Mouse (Mus musculus) embryonic facial prominence, embryonic 12.5 days (tissue): Measurements from ENCODE around the gene Selenof. TPM values are rescaled to one million over a fixed set of nuclear protein-coding genes. Genes with fewer than 3 reads are reported as not detected.

Experiments
- ATAC-seq: fragments of 200-750 bp; cut with Nextera tagmentation; 2 replicates; pipeline ENCODE4 v1.8.0; 2017; ENCODE audit not compliant: insufficient number of reproducible peaks, insufficient read depth, low FRiP score, low TSS enrichment
- H3K27ac ChIP-seq: fragments of 300-500 bp; sonication (generic); 2 replicates; pipeline ENCODE4 v1.5.1; 2016; ENCODE audit warnings: mild to moderate bottlenecking
- H3K27me3 ChIP-seq: fragments of 300-500 bp; sonication (generic); 2 replicates; pipeline ENCODE4 v1.6.1; 2016; ENCODE audit warnings: mild to moderate bottlenecking, moderate library complexity
- H3K36me3 ChIP-seq: fragments of 300-500 bp; sonication (generic); 2 replicates; pipeline ENCODE4 v1.6.1; 2016; ENCODE audit warnings: mild to moderate bottlenecking
- H3K4me1 ChIP-seq: fragments of 300-500 bp; sonication (generic); 2 replicates; pipeline ENCODE4 v1.6.1; 2016
- H3K4me2 ChIP-seq: fragments of 300-500 bp; sonication (generic); replicated peaks from 2 replicates; pipeline ENCODE4 v1.6.1; 2016; ENCODE audit warnings: mild to moderate bottlenecking, moderate library complexity
- H3K4me3 ChIP-seq: fragments of 300-500 bp; sonication (generic); 2 replicates; pipeline ENCODE4 v1.5.1; 2016; ENCODE audit warnings: mild to moderate bottlenecking
- H3K9ac ChIP-seq: fragments of 300-500 bp; sonication (generic); 2 replicates; pipeline ENCODE4 v1.6.1; 2016; ENCODE audit warnings: mild to moderate bottlenecking, moderate library complexity
- H3K9me3 ChIP-seq: fragments of 300-500 bp; sonication (generic); 2 replicates; pipeline ENCODE4 v1.6.1; 2016; ENCODE audit warnings: mild to moderate bottlenecking, moderate library complexity
- whole genome bisulfite sequencing: fragments of 180-500 bp; shearing (Covaris S2); methylation state at CpG from one replicate; pipeline ENCODE4 v1.1.7; 2016; 5-methylcytosine and 5-hydroxymethylcytosine counted together
- polyA plus RNA-seq: library from polyadenylated mRNA; unstranded; fragments of >200 nt; fragmentation: Nextera tagmentation; extraction: Ambion mirVana; gene quantifications from 2 replicates; pipeline ENCODE4 v1.2.1, GENCODE M21; 2016

The Selenof gene
- 508 and 511 TPM in 2 replicates for polyA plus RNA-seq

DNA sequence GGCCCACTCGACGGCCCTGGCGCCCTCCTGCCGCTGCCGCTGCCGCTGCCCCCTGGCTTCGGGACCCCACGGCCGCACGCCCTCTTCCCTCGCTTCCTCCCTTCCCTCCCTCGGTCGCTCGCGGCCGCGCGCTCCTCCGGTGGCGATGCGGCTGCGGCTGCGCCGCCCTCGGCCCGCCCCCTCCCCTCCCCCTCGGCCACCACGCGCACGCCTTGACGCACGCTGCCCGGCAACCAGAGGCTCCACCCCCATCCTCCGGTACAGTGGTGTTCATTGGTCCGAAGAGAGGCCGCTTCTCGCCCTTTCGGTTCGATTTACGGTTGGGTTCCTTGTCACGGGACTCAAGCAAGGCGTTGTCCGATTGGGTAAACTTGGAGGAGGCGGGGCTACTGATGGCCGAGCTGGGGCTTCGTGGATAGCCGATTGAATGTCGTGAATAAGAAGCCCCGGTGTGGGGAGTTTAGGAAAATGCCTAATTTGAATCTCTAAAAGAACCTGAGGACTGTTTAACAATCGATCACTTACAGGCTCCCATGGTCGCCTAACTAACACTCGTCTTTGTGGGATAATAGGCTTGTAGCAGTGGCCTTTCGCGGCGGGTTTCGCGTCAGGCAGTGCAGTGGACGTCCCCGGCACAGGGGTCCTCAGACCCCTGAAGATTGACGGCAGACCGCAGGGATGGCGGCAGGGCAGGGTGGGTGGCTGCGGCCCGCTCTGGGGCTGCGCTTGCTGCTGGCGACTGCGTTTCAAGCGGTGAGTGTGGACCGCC lies at the start of gene Selenof, which contains the start of gene Hs2st1:
Gene Selenof, plus strand, starts transcription at position 258 of the 769 bp plus-strand sequence.
Gene Hs2st1, minus strand, starts transcription at position 135 of the 769 bp plus-strand sequence.
- Histone ChIP-seq H3K9me3 (no peaks in the 10 kb centered on the region), H3K4me3 (peak within 1 kb of the TSS; percentile 82), H3K36me3 (0 out of 2 replicates have a peak, but pooled peaks cover 10% of the 10 kb centered on the region), H3K4me2 (peak within 1 kb of the TSS; percentile 89), H3K9ac (peak within 1 kb of the TSS; percentile 86), H3K27me3 (no peaks in the 10 kb centered on the region), H3K27ac (peak within 1 kb of the TSS; percentile 92), H3K4me1 (peaks cover 16% of the 10 kb centered on the region)
- WGBS, result under 1% methylated on average over 57 of the region's 69 CpGs
- peak; percentile 99 for ATAC-seq

- Histone ChIP-seq H3K4me2 (no peak overlapping the region), H3K4me3 (no peak overlapping the region), H3K4me1 (peaks cover 26% of the 10 kb centered on the region), H3K27me3 (no peaks in the 10 kb centered on the region), H3K27ac (no peak overlapping the region), H3K9ac (no peak overlapping the region), H3K9me3 (no peaks in the 10 kb centered on the region), H3K36me3 (no peaks in the 10 kb centered on the region)
- no peak for ATAC-seq
- WGBS, result 81% methylated on average over 7 of the region's 7 CpGs
These were observed 42.2 kb upstream of the Selenof start for GRCm38 (mm10) chr3:144527918-144528317.

DNA sequence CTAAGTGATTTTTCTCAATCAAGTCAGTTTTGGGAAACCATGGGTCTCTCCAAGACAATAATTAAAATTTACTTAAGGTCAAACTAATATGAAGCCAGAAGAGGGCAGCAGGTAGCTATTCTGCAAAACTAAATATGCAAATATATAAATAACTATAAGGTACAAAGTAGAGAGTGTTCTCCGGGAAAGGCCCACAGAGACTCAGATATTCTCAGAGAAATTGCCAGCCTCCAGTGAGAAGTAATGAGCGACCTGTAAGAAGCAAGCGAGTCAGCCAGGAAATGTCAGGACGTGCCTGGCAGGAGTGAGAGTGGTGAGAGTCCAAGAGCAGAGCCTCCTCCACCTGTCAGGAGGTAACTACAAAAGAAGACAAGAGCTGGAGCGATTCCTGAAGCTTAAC lies 39.1 kb upstream of the Selenof start:
- no peaks in the 10 kb centered on the region for H3K9me3 ChIP-seq
- no peak for ATAC-seq
- WGBS, result 55% methylated on average over 5 of the region's 5 CpGs
- H3K27ac ChIP-seq, result no peak overlapping the region
- H3K4me1 ChIP-seq, result peaks cover 37% of the 10 kb centered on the region
- H3K36me3 ChIP-seq, result no peaks in the 10 kb centered on the region
- no peak overlapping the region for H3K4me2 ChIP-seq
- H3K4me3 ChIP-seq, result no peak overlapping the region
- no peaks in the 10 kb centered on the region for H3K27me3 ChIP-seq
- H3K9ac ChIP-seq, result no peak overlapping the region

GRCm38 (mm10) chr3:144535056-144535455 lies 35.0 kb upstream of the Selenof start:
- no peak overlapping the region for H3K9ac ChIP-seq
- no peaks in the 10 kb centered on the region for H3K27me3 ChIP-seq
- H3K4me2 ChIP-seq, result no peak overlapping the region
- no peaks in the 10 kb centered on the region for H3K9me3 ChIP-seq
- H3K4me1 ChIP-seq, result peaks cover 39% of the 10 kb centered on the region
- no peak for ATAC-seq
- H3K36me3 ChIP-seq, result no peaks in the 10 kb centered on the region
- H3K27ac ChIP-seq, result no peak overlapping the region
- 94% methylated on average over 4 of the region's 4 CpGs for WGBS
- H3K4me3 ChIP-seq, result no peak overlapping the region

GRCm38 (mm10) chr3:144537078-144537855 lies 32.8 kb upstream of the Selenof start:
- Histone ChIP-seq H3K9me3 (no peaks in the 10 kb centered on the region), H3K4me2 (no peak overlapping the region), H3K9ac (no peak overlapping the region), H3K27ac (no peak overlapping the region), H3K36me3 (no peaks in the 10 kb centered on the region), H3K27me3 (no peaks in the 10 kb centered on the region), H3K4me3 (no peak overlapping the region), H3K4me1 (peaks cover 38% of the 10 kb centered on the region)
- no peak for ATAC-seq
- 82% methylated on average over 7 of the region's 7 CpGs for WGBS

DNA sequence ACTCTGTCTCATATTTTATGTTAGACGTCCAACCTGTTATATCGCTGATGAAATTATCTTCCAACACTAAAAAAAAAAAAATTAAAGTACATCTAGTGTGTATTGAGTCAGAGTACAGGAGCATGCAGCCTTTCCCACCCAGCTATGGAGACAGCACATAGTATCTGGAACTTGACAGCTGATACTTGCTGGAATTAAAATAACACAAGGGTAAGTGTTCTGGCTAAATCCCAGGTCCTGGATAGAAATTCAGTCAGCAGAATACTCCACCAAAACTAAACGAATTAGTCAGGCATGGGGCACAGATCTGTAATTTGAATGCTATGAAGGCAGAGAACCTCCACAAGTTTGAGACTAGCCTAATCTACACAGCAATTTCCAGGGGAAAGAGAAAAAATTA lies 31.1 kb upstream of the Selenof start:
- Histone ChIP-seq H3K4me1 (peaks cover 30% of the 10 kb centered on the region), H3K4me3 (no peak overlapping the region), H3K4me2 (no peak overlapping the region), H3K9ac (no peak overlapping the region), H3K36me3 (no peaks in the 10 kb centered on the region), H3K9me3 (no peaks in the 10 kb centered on the region), H3K27ac (no peak overlapping the region), H3K27me3 (no peaks in the 10 kb centered on the region)
- 74% methylated on average over 3 of the region's 3 CpGs for WGBS
- no peak for ATAC-seq

DNA sequence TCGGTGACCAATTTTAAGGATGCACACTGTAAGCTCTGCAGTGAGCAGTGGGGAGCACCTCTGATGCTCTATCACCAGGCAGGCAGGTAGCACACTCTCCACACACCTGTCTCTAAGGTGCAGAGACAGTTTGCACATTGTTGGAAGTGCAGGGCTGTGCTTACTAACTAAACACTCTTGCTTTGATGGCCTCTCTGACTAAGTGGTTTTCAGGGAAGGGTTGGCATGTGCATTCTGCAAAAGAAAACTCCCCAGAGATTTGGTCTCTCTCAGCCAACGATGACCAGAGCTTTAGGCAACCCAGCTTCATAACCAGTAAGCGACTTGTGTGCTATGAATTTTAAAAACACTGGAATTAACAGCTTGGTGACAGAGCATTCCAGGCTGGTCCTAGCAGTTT lies 29.3 kb upstream of the Selenof start:
- H3K27ac ChIP-seq, result no peak overlapping the region
- H3K4me1 ChIP-seq, result peaks cover 34% of the 10 kb centered on the region
- no peaks in the 10 kb centered on the region for H3K36me3 ChIP-seq
- H3K9ac ChIP-seq, result no peak overlapping the region
- no peaks in the 10 kb centered on the region for H3K27me3 ChIP-seq
- H3K4me3 ChIP-seq, result no peak overlapping the region
- H3K9me3 ChIP-seq, result no peaks in the 10 kb centered on the region
- WGBS, result 68% methylated on average over 3 of the region's 3 CpGs
- H3K4me2 ChIP-seq, result no peak overlapping the region
- no peak for ATAC-seq

DNA sequence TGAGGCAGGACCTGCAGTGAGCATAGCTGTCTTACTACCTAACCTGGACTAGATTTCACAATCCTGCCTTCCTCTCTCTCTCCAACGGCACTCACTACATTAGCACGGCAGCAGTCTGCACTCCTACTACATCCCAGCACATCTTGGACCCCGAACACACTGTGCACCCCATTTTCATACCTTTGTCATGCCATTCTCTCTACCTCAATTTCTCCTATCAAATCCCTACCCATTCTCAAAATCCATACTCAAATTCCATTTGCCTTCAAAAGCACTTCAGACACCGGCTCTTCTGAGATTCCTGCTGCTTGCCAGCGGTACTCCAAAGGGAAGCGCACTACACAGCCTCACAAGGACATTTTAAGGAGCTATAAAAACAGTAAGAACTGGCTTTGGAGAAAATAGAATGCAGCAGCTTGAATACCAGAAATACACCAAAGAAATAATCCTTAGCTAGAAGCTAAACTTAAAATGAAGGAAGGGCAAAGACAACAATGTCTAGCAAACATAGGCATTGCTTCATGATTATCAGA lies 28.1 kb upstream of the Selenof start:
- H3K4me1 ChIP-seq, result peaks cover 41% of the 10 kb centered on the region
- H3K4me2 ChIP-seq, result no peak overlapping the region
- WGBS, result 80% methylated on average over 6 of the region's 6 CpGs
- H3K27me3 ChIP-seq, result no peaks in the 10 kb centered on the region
- H3K9ac ChIP-seq, result no peak overlapping the region
- no peak overlapping the region for H3K27ac ChIP-seq
- H3K9me3 ChIP-seq, result no peaks in the 10 kb centered on the region
- H3K4me3 ChIP-seq, result no peak overlapping the region
- H3K36me3 ChIP-seq, result no peaks in the 10 kb centered on the region
- no peak for ATAC-seq

DNA sequence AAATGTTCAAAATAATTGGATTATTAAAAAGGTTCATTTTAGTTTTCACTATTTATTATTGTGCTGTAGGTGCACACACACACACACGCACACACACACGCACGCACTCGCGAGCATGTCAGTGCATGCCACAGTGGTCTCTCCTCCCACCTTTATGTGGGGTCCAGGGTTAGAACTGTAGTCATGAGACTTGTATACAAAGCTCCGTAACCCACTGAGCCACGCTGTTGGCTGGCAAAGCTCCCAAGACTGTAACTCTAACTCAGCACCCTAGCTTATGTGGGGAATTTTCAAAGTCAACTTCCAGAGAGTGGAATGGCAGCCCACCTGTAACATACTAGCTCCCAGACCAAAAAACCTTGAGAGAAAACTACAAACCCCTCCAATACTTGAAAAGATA lies 25.0 kb upstream of the Selenof start:
- no peak overlapping the region for H3K9ac ChIP-seq
- H3K27ac ChIP-seq, result no peak overlapping the region
- H3K4me2 ChIP-seq, result no peak overlapping the region
- H3K4me1 ChIP-seq, result peaks cover 30% of the 10 kb centered on the region
- ATAC-seq, result no peak
- H3K4me3 ChIP-seq, result no peak overlapping the region
- 87% methylated on average over 7 of the region's 7 CpGs for WGBS
- H3K9me3 ChIP-seq, result no peaks in the 10 kb centered on the region
- H3K27me3 ChIP-seq, result no peaks in the 10 kb centered on the region
- H3K36me3 ChIP-seq, result no peaks in the 10 kb centered on the region

DNA sequence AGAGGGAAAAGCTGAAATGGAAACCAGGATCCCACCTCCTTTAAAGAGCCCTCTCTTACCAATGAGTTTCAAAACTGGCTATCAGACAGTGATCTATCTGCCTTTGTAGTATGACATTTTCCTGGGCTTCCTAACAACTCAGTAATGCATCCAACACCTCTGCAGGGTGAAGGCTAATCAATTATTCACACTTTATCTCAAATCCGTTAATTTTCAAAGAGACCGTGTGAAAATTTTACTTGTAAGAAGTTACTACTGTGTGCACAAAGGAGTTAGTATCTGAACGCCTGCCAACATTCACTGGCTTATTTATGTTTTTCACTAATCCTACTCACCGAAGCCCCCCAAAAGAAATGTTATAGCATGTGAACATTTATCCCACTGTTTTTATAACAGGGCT lies 24.3 kb upstream of the Selenof start:
- no peak overlapping the region for H3K4me2 ChIP-seq
- no peak overlapping the region for H3K4me3 ChIP-seq
- no peaks in the 10 kb centered on the region for H3K27me3 ChIP-seq
- no peaks in the 10 kb centered on the region for H3K36me3 ChIP-seq
- ATAC-seq, result no peak
- 50% methylated on average over 4 of the region's 4 CpGs for WGBS
- no peak overlapping the region for H3K9ac ChIP-seq
- peaks cover 27% of the 10 kb centered on the region for H3K4me1 ChIP-seq
- H3K27ac ChIP-seq, result no peak overlapping the region
- no peaks in the 10 kb centered on the region for H3K9me3 ChIP-seq

GRCm38 (mm10) chr3:144546490-144546889 lies 23.6 kb upstream of the Selenof start:
- no peak overlapping the region for H3K4me3 ChIP-seq
- H3K4me2 ChIP-seq, result no peak overlapping the region
- H3K27me3 ChIP-seq, result no peaks in the 10 kb centered on the region
- 55% methylated on average over 4 of the region's 4 CpGs for WGBS
- no peaks in the 10 kb centered on the region for H3K36me3 ChIP-seq
- peaks cover 26% of the 10 kb centered on the region for H3K4me1 ChIP-seq
- H3K9ac ChIP-seq, result no peak overlapping the region
- H3K27ac ChIP-seq, result no peak overlapping the region
- no peak for ATAC-seq
- H3K9me3 ChIP-seq, result no peaks in the 10 kb centered on the region
